Mouse (Mus musculus) lung, postnatal 0 days (tissue): ENCODE measurements around the gene Prph.

ENCODE experiments used
- CTCF ChIP-seq: IDR thresholded peaks from 2 replicates; pipeline ENCODE4 v1.5.1; 2016; ENCODE audit warnings: antibody characterized with exemption, mild to moderate bottlenecking
- EP300 ChIP-seq: IDR thresholded peaks from 2 replicates; pipeline ENCODE4 v1.6.1; 2016; ENCODE audit warnings: antibody characterized with exemption, mild to moderate bottlenecking, control low read depth

DNA sequence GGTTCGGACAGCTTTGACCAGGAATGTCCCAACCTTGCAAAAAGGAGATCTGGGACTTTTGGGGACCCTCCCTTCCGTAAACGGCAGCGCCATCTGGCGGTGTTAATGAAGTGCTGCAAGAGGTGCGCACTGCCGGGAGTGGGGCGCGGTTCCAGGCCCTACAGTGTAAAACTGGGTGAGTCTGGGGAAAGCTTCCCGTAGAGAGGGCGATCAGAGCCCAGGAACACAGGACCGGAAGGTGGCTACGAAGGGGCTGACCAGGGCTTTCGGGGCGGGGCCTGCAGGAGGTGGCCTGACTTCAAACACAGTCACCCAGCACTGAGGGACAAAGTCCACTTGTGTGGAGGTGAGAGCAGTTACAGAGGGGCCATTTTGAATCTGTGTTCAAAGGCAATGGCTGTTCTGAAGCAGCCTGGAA is 44.2 kb downstream of the Prph start:
- TF ChIP-seq CTCF (peak; percentile 83), EP300 (no peak)
